Mouse (Mus musculus) common myeloid progenitor, adult 5-6 weeks (primary cell): Measurements from ENCODE around the gene Hdac4. TPM values are rescaled to one million over a fixed set of nuclear protein-coding genes. Genes with fewer than 3 reads are reported as not detected.

ENCODE experiments used
- ATAC-seq: replicated peaks from 2 replicates; pipeline ENCODE4 v1.8.0; 2016; ENCODE audit warnings: low read depth, mild to moderate bottlenecking, moderate TSS enrichment, inconsistent platforms; ENCODE audit not compliant: poor library complexity, severe bottlenecking
- total RNA-seq: library from RNA; stranded (forward); fragments of 200-1000, 187-1606 nt; gene quantifications from 2 replicates; pipeline ENCODE4 v1.2.3, GENCODE M21; 2017

Hdac4 gene
- total RNA-seq, 1 experiment from 2014 or later: 11.2 TPM

GRCm38 (mm10) chr1:92075312-92075711 is 120.2 kb downstream of the Hdac4 start:
- ATAC-seq: no peak

DNA sequence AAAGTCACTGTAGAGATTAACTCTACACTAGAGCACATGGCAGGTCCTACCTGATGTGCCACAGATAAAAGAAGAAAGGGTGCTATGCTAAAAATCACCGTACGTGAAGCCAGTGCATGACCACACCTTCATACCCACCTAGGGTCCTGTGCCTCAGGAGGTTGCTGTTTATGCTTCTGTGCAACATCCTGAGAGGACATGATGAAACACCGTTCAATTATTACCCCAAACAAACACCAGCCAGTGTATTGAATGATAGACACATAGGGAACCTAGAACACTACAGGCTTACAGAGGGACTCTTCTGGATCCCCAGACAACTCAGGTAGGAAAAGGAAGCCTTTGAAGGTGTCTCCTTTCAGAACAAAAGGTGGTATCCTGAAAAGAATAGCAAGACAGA is 120.8 kb downstream of the Hdac4 start:
- no peak for ATAC-seq

- no peak for ATAC-seq
Observed at GRCm38 (mm10) chr1:92069932-92070677, 125.4 kb downstream of the Hdac4 start.

DNA sequence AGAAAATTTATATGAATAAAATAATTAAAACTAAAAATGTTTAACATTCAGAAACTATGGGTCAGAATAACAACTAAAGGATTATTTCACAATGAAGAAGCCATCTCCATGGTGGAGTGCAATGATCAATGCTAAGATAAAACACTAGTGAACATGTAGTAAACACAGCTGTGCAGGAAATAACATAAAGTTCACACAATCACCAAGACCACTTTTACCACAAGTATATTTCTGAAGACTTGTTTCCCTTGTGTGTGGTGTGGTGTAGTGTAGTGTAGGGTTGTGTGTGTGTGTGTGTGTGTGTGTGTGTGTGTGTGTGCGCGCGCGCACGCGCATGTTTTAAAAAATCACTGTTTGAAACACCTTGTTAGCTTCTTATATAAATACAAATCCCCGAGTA is 126.0 kb downstream of the Hdac4 start:
- ATAC-seq: no peak

DNA sequence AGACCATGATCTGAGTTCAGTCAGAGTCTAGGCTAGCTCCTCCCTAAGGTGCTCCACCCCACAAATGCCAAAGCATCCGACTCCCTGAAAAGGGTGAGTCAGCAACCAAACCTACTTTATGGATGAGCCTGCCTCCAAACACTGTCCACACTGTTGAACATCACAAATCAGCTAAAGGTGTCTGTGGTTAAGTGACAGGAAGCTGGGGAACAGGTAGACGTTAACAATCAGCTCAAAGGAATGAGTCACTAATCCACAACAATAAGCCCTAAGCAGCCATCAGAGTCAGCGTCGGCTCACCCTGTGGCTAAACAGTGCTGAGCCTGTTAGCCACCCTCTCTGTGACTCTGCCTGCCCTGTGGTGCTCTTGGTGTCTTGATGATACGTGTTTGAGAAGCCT is 131.2 kb downstream of the Hdac4 start:
- ATAC-seq: no peak

DNA sequence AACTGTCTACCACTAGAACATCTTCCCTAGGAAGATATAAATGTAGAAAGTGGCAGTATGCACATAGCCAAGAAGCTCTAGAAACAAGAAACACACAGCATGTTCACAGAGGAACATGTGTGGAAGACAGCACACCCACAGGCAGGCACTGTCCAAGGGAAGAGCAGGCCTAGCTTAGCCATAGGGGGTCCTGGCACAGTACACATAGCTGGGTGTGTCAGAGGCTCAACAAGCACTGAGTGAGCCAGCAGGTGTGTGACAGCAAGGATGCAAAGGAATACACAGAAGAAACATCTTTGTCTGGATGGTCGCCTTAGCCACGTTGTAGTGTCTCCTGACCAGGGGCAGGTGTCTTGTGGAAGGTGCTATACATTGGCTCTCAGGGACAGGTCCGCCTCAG is 132.2 kb downstream of the Hdac4 start:
- ATAC-seq: no peak

- peak; percentile 27; the same call in 1 of the 2 replicates for ATAC-seq
Observed at GRCm38 (mm10) chr1:92061198-92062073, 134.1 kb downstream of the Hdac4 start.

DNA sequence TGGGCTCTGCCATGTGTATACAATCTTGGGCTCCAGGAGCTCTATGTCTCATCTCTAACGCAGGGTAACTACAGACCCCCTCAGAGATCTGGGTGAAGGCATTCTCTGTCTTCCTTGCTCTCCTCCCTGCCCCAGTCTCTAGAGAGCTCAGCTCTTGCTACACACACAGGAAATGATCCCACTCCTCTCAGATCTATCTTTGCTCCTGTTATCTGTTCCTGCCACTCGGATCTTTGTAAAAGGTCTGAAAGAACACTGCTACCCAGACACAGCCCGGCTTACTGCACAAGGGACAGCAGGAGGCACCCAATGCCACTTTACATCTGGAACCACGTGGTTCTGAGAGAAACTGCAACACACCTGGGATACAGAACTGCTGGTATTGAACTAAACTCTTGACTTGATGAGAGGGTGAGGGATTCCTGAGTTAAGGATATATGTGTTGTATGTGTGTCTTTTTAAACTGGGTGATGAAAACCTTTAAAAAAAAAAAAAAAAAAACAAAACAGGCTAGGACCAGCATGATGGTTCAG is 134.9 kb downstream of the Hdac4 start:
- ATAC-seq: no peak

DNA sequence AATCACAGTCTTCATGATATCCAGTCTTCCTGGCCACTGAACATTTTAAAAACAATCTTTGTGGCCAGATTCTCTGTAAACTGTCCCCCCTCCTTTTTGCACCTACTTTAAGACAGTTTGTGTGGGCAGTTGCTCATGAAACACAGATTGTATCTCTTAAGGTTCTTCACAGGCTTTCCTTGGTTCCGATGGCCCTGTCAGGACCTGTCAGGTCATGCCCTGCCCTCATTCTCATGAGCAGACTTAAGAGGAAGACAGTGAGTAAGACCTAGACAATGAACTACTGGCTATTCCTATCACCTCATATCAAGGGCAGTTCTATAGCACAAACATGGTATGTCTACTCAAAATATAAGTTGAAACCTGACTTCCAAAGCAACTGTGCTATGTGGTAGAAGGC is 135.9 kb downstream of the Hdac4 start:
- ATAC-seq: no peak

DNA sequence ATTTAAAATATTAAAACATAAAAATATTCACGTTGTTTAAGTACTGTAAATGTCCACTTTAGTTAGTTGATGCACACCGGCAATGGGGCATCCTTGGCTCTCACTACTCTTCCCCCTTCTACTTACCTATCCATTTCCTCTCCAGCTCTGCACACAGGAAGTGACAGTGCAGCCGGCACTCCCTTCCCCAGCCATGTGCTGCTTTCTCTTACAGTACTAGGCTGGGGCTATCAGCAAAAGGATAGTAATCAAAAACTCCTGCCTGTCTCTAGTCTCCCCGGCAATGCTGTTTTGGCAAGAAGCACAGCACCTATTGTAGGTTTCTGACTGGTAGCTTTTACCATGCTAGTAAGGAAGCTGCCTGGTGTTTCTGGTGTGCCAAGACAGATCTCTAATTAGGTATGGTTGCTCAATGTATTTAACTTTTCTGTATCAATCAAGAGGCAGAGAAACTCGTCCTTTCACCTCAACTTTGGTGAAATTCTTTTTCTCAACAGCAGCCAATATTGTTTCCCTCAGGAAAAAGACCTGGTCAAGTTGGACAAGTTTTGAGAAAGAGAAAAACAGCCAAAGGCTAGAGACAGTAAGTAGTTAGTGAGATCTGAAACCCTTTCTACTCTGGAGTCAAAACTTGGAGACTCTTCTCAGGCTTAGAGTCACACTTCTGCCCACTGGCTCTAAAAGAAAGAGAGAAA is 136.6 kb downstream of the Hdac4 start:
- ATAC-seq: peak; percentile 49

DNA sequence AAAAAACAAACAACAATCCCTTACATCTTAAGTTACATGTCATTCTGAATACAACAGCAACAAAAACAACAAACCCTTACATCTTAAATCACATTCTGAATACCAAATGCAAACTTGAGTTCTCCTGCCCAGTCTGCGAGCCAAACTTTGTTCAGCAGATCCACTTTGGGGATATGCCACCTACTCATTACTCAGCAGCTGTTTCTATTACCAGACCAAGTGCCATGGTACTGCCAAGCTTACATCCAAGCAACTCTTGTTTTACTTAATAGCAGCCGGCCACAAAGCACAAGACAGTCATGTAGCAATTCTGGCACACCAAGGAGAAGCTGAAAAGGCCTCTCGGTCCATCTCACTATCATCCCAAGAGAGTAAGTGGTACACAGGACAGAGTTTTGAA is 138.4 kb downstream of the Hdac4 start:
- ATAC-seq: no peak

DNA sequence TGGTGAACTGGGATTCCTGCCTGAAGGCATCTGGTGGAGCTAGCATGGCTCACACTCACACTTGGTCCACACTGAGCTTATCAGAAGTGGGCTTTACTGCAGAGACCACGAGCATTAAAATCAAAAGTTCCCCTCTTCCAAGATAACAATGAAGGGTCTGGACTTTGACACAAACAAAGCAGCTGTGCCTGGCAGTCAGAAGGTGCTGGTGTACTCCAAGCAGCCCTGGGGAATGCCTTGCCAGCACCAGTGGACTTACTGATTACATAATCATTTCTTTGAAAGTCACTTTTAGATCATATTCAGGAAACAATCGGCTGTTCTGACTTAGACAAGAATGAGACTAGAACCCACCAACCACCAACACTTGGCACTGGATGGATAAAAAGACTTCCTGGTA is 140.3 kb downstream of the Hdac4 start:
- no peak for ATAC-seq

- peak; percentile 81 for ATAC-seq
Observed at GRCm38 (mm10) chr1:92052190-92052589, 143.3 kb downstream of the Hdac4 start.

DNA sequence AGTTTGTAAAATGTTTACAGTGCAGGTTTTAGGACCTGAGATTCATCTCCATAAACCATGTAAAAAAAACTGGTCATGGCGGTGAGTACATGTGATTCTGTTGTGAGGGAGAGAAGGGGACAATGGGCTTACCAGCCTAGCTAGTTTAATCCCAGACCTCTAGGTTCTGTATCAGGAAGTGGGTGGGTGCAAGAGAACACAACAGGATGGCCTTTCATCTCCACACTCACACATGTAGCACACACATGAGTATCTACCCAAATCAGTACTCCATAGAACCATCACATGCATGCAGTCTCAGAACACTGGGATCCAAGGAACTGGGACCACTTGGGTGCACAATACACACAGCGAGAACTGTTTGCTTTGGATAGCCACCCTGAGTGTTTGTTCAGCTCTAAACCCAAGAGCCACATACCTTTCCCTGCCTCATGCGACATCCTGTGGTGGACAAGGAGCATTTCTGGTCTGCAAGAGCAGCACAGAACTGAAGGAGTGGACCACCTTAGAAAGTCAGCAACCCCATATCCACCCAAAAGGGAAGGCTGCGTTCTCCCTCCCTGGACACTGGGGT is 143.9 kb downstream of the Hdac4 start:
- no peak for ATAC-seq

DNA sequence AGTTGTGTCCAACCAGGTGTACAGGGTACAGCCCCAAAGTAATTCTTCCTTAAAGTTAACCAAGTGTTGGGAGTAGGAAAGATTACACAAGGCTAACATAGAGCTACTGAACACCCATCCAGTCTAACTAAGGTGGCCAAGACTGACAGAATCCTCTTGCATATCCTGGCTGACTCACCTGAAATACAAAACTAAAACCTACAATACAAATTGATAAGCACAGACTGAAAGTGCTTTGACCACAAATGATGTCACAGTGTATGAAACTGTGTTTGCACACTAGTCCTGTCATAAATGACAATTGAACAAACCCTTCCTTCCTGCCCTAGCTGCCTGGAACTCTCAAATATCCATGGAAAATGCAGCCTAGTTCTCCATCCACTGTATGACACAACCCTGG is 144.5 kb downstream of the Hdac4 start:
- ATAC-seq: no peak

- ATAC-seq: no peak
Observed at GRCm38 (mm10) chr1:92050566-92050965, 144.9 kb downstream of the Hdac4 start.

GRCm38 (mm10) chr1:92048415-92049354 is 146.8 kb downstream of the Hdac4 start:
- ATAC-seq: peak; percentile 31

DNA sequence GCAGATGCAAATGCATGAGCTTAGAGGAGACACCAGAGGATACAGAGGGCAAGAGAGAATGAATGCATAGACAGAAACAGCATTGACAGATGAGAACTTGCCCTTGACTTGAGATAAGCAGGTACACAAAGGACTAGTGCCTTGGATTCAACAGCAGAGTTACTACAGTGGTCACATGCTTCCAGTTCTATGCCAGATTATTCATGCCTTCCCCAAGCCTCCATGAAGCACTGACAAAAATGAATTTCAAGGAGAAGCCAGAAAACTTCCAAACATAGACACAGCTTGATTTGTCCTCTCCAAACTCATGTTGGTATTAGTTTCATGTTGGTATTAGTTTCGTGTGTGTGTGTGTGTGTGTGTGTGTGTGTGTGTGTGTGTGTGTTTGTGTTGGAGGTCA is 149.8 kb downstream of the Hdac4 start:
- ATAC-seq: no peak

- no peak for ATAC-seq
Observed at GRCm38 (mm10) chr1:92044868-92045267, 150.6 kb downstream of the Hdac4 start.
